Mouse (Mus musculus) heart, postnatal 14 days (tissue): Measurements from ENCODE around the gene Wdr6. TPM values are rescaled to one million over a fixed set of nuclear protein-coding genes. Genes with fewer than 3 reads are reported as not detected.

ENCODE experiments used
- DNase-seq, 2 experiments: peaks; one replicate each; pipeline ENCODE4 v3.0.0; 2021 to 2022
- intact Hi-C: fragments of 180-260 bp; cut with DNase I; formaldehyde crosslinking; loops from one replicate; pipeline ENCODE4 v1.15.1; 2025
- microRNA-seq, 2 experiments: library from miRNA; unstranded; fragments of <30 nt; microRNA quantifications; one replicate each; pipeline ENCODE4 v1.2.0; 2021 to 2022
- total RNA-seq, 2 experiments: library from RNA; stranded (reverse); gene quantifications; 2 replicates each; pipeline ENCODE4 v1.2.3; 2021

Wdr6 gene
- total RNA-seq, 2 experiments from 2014 or later = 21.2 to 23.9 TPM

DNA sequence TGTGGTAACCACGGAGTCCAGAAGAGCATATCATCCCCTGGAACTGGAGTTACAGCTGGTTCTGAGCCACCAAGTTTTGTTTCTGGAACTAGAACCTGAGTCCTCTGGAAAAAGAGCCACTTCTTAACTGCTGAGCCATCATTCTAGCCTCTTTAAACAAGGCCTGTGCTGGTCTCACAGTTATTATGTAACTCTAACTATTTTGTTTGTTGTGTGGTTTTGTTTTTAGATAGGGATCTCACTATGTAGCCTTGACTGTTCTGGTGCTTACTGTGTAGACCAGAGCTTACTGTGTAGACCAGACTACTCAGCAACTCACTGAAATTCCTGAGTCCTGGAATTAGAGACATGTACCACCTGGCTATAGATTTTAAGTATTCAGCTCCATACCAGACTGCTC, 31.7 kb downstream of the Wdr6 start:
- intact Hi-C loops = no loop called here
- DNase-seq = no peak

DNA sequence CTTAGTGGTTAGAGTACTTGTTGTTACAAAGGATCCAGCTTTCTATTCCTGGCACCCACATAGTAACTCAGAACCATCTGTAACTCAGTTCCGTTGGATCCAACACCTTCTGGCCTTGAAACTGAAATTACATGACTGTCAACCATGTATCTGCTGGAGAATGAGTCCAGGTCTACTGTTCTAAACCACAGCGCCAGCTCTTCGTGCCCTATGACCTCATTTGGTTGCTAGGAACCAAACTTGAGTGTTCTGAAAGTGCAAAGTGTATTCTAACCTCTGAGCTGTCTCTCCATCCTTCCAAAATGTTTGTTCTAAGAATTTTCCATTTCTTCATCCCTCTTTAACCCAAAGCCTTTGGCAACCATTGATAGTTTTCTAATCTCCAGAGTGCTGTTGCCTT, 32.6 kb downstream of the Wdr6 start:
- DNase-seq = no peak
- intact Hi-C loops = no loop called here

DNA sequence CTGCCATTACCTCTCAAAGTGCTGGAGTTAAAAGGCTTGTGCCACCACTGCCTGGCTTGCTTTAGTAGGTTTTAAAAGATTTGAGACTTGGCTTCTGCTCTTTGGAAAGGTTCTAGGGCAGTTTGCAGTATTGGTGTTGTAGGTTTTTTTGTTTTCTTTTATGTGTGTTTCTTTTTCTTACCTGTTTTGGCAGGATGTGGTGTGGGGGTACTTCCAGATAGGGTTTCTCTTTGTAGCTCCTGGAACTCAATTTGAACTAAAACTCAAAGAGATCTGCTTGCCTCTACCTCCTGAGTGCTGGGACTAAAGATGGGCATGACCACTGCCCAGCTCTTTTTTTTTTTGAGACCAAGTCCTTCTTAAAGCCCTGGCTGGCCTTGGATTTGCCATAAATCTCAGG, 37.7 kb downstream of the Wdr6 start:
- DNase-seq = no peak
- intact Hi-C loops = no loop called here

DNA sequence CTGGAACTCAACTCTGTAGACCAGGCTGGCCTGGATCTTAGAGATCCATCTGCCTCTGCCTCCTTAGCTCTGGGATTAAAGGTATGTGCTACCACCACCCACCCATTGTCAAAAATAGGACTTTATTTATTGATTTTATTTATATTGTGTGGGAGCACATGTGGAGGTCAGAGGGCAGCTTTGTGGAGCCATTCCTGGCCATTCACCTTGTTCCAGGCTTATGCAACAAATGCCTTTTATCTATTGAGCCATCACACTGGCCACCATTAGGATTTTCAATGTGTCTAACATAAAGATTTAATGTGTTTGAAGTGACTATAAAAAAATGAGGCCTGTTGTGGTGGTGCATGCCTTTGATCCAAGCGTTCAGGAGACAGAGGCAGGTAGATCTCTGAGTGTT, 47.0 kb downstream of the Wdr6 start:
- intact Hi-C loops = no loop called here

DNA sequence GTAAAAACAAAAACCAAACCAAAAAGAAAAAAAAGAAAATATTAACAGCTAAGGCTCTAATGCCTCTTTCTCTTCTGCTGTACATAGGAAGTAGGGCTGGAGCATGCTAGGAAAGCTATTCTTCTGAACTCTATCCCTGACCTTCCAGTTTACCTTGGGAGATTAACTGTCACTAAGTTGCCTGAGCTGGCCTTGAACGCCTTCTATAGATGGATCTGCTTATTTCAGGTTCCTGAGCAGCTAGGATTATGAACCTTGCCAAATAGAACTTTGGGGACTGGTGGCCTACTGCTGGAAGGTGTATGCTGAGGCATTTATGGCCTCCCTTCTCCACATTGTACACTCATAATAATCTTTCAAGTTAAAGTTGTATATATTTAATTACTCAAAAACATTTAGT, 47.6 kb downstream of the Wdr6 start:
- DNase-seq = no peak
- intact Hi-C loops = no loop called here

More for the DNA sequence above, 47.0 kb downstream of the Wdr6 start:
- no peak for DNase-seq

DNA sequence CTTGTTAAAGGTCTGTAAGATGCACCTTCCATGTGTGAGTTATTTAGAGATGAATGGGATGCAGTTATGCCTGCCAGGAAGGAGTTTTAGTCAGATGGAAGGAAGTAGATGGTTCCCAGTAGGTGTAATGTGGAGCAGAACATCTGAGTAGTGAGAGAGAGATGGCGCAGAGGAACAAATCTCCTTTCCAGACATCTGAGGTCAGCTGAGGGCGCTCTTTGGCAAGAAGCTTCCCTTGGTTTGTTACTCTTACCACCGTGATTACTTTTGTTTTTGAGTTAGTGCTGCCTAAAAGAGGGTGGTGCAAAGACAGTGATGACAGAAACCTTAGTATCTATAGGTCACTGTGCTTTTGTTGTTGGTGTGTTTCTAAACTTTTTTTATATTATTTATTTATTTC, 53.1 kb downstream of the Wdr6 start:
- intact Hi-C loops = no loop called here
- DNase-seq = no peak

DNA sequence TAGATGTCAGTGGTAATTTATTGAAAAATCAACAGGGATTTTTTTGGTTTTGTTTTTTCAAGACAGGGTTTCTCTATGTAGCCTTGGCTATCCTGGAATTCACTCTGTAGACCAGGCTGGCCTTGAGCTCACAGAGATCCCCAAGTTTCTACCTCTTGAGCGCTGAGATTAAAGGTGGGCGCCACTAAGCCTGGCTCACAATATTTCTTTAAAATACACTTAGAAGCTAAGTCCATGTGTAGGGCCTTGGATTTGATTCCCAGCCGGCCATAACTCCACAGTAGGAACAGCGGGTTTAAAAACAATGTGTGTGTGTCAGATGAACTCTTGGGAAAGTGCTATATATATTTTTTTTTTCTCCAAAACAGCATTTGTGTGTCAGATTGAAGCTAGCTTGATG, 55.2 kb downstream of the Wdr6 start:
- intact Hi-C loops = loop anchor here (5.0 kb wide), 1 partner anchor 34 kb away; no protein-coding TSS in a partner anchor

More for the DNA sequence above, 55.2 kb downstream of the Wdr6 start:
- no peak for DNase-seq

Small RNA genes within 50 kb of the gene (microRNA-seq; reads per million reads assigned to microRNA genes)
- gene Gm24083 = 0 reads per million in 2 experiments
- gene Mir191 = 0 reads per million in 2 experiments
- gene Mir425 = 890 to 1,083 reads per million in 2 experiments

Other genes starting within 250 kb of the Wdr6 start
- gene Gpx1, start 239.8 kb downstream of the Wdr6 start, total RNA-seq = 100 to 1,000 TPM; 156 to 161 TPM
- gene Usp4, start 230.9 kb downstream of the Wdr6 start, total RNA-seq = 10 to 100 TPM; 76.5 to 83.6 TPM
- under 1 TPM; 0.67 to 0.90 TPM for gene 1700102P08Rik, start 185.9 kb downstream of the Wdr6 start, total RNA-seq
- not detected for gene Ccdc36, start 150.3 kb downstream of the Wdr6 start, total RNA-seq
- not detected for gene BC048562, start 142.3 kb downstream of the Wdr6 start, total RNA-seq
- 10 to 100 TPM; 23.6 to 29.4 TPM for gene Ccdc71, start 118.2 kb downstream of the Wdr6 start, total RNA-seq
- 10 to 100 TPM; 15.0 to 15.2 TPM for gene Klhdc8b, start 117.2 kb downstream of the Wdr6 start, total RNA-seq
- gene Lamb2, start 99.0 kb downstream of the Wdr6 start, total RNA-seq = 100 to 1,000 TPM; 355 to 379 TPM
- gene Usp19, start 88.1 kb downstream of the Wdr6 start, total RNA-seq = 100 to 1,000 TPM; 101 to 108 TPM
- gene Qars, start 71.0 kb downstream of the Wdr6 start, total RNA-seq = 10 to 100 TPM; 75.9 to 81.0 TPM
- 10 to 100 TPM; 68.4 to 70.1 TPM for gene Qrich1, start 61.9 kb downstream of the Wdr6 start, total RNA-seq
- gene Impdh2, start 18.5 kb downstream of the Wdr6 start, total RNA-seq = 10 to 100 TPM; 47.0 to 54.5 TPM
- gene Ndufaf3, start 11.3 kb downstream of the Wdr6 start, total RNA-seq = 10 to 100 TPM; 53.1 to 59.8 TPM
- gene Dalrd3, start 8.9 kb downstream of the Wdr6 start, total RNA-seq = 10 to 100 TPM; 18.7 to 21.4 TPM
- gene P4htm, start 18.9 kb upstream of the Wdr6 start, total RNA-seq = 10 to 100 TPM; 14.3 to 16.6 TPM
- 10 to 100 TPM; 47.7 to 48.0 TPM for gene Arih2, start 70.6 kb upstream of the Wdr6 start, total RNA-seq
- gene Slc25a20, start 83.3 kb upstream of the Wdr6 start, total RNA-seq = 100 to 1,000 TPM; 222 to 228 TPM
- gene Prkar2a, start 110.6 kb upstream of the Wdr6 start, total RNA-seq = 10 to 100 TPM; 74.3 to 75.9 TPM
- gene Ip6k2, start 205.1 kb upstream of the Wdr6 start, total RNA-seq = 10 to 100 TPM; 30.7 to 31.8 TPM
- gene Nckipsd, start 229.6 kb upstream of the Wdr6 start, total RNA-seq = 10 to 100 TPM in 1 of 2 experiments, 1 to 10 TPM in 1; 9.9 to 11.4 TPM
- gene Celsr3, start 247.6 kb upstream of the Wdr6 start, total RNA-seq = under 1 TPM; 0.12 TPM